Mouse (Mus musculus) monocyte, adult 2 months (primary cell): ENCODE results near the gene Smad3.

Experiments used
- DNase-seq, 2 experiments: peaks; one replicate each; pipeline ENCODE4 v3.0.0; 2022; ENCODE audit warnings: low spot score in 2 of 2, low read depth in 1 of 2

The Smad3 gene

GRCm38 (mm10) chr9:63757865-63758440, at the start of gene Smad3:
Gene Smad3 (minus strand): TSS chr9:63757994.
- DNase-seq = peak; percentile 57 to 90

- no peak for DNase-seq
Measured at GRCm38 (mm10) chr9:63804847-63805246, 47.1 kb upstream of the Smad3 start.

GRCm38 (mm10) chr9:63803181-63803591, 45.4 kb upstream of the Smad3 start:
- DNase-seq = no peak

- no peak for DNase-seq
Measured at GRCm38 (mm10) chr9:63802504-63802903, 44.7 kb upstream of the Smad3 start.

- DNase-seq = no peak
Measured at GRCm38 (mm10) chr9:63802080-63802479, 44.3 kb upstream of the Smad3 start.

GRCm38 (mm10) chr9:63796429-63796828, 38.6 kb upstream of the Smad3 start:
- no peak for DNase-seq

- peak; percentile 55 to 59 for DNase-seq
Measured at GRCm38 (mm10) chr9:63793731-63794495, 36.1 kb upstream of the Smad3 start.

- DNase-seq = no peak
Measured at GRCm38 (mm10) chr9:63791716-63792115, 33.9 kb upstream of the Smad3 start.

- DNase-seq = no peak
Measured at GRCm38 (mm10) chr9:63791275-63791674, 33.5 kb upstream of the Smad3 start.

- DNase-seq = no peak
Measured at GRCm38 (mm10) chr9:63790222-63790621, 32.4 kb upstream of the Smad3 start.

- no peak for DNase-seq
Measured at GRCm38 (mm10) chr9:63789386-63789785, 31.6 kb upstream of the Smad3 start.

GRCm38 (mm10) chr9:63787606-63788005, 29.8 kb upstream of the Smad3 start:
- DNase-seq = no peak

GRCm38 (mm10) chr9:63787086-63787485, 29.3 kb upstream of the Smad3 start:
- no peak for DNase-seq

- DNase-seq = no peak
Measured at GRCm38 (mm10) chr9:63786026-63786670, 28.4 kb upstream of the Smad3 start.

- DNase-seq = no peak
Measured at GRCm38 (mm10) chr9:63785492-63785891, 27.7 kb upstream of the Smad3 start.

GRCm38 (mm10) chr9:63784597-63784996, 26.8 kb upstream of the Smad3 start:
- no peak for DNase-seq

- no peak for DNase-seq
Measured at GRCm38 (mm10) chr9:63782744-63783143, 24.9 kb upstream of the Smad3 start.

- no peak for DNase-seq
Measured at GRCm38 (mm10) chr9:63781714-63782464, 24.1 kb upstream of the Smad3 start.

- peak; percentile 54 to 77 for DNase-seq
Measured at GRCm38 (mm10) chr9:63779950-63780887, 22.4 kb upstream of the Smad3 start.

- DNase-seq = no peak
Measured at GRCm38 (mm10) chr9:63776735-63777134, 18.9 kb upstream of the Smad3 start.
